Mouse (Mus musculus): Measurements from ENCODE around the gene Phlda1. TPM values are rescaled to one million over a fixed set of nuclear protein-coding genes. Genes with fewer than 3 reads are reported as not detected.

The Phlda1 gene
- polyA plus RNA-seq, 1 experiment from 2014 or later: 4.4 TPM

DNA sequence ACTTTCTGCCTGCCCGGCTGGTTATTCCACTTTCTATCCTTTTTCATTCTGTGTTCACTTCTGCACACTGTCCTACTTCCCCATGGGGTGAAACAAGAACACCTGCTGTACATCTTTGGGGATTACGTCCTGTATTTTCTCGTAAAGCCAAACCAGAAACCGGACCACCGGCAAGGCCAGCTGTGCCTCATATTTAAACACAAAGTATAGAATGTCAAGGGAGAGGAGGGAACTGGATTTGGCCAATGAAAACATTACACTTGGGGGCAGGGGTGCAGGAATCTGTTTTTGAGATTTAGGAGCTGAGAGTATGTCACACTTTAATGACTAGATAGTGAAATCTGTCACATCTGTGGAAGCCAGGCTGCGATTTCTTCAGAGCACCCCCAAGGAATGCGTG lies 47.6 kb downstream of the Phlda1 start:
- no peak for DNase-seq
- Histone ChIP-seq H3K36me3 (no peaks in the 10 kb centered on the region), H3K27me3 (no peaks in the 10 kb centered on the region), H3K4me1 (replicated peaks) (peaks cover 6% of the 10 kb centered on the region; the same call in 1 of the 2 replicates), H3K27ac (no peak overlapping the region), H3K4me2 (no peak overlapping the region), H3K9me3 (replicated peaks) (no peaks in the 10 kb centered on the region), H3K4me3 (replicated peaks) (no peak overlapping the region), H3K9ac (no peak overlapping the region)
- 77% methylated on average over 7 of the region's 7 CpGs for WGBS (ENCODE audit: insufficient replicate concordance)
- no peak for ATAC-seq (ENCODE audit: low read depth)

DNA sequence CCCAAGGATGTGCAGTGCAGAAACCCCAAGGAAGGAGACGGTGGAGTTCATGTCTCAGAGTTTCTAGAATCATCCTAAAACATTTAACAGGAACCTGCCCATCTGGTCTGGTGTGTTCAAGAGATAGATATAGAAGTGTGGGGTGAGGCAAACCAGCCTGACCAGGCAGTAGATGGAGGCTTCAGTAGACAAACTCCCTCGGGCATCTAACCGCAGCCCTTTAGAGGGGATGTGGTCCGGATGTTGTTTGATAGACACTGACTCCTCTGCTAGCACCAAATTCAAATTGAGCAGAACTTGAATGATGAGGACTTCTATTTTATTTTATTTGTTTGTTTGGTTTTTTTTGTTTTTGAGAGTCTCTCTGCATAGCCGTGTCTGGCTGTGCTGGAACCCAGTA lies 48.6 kb downstream of the Phlda1 start:
- Histone ChIP-seq H3K27me3 (no peaks in the 10 kb centered on the region), H3K9ac (no peak overlapping the region), H3K9me3 (replicated peaks) (no peaks in the 10 kb centered on the region), H3K4me1 (replicated peaks) (peaks cover 14% of the 10 kb centered on the region), H3K4me3 (replicated peaks) (no peak overlapping the region), H3K27ac (no peak overlapping the region), H3K36me3 (no peaks in the 10 kb centered on the region), H3K4me2 (no peak overlapping the region)
- no peak for DNase-seq
- no peak for ATAC-seq (ENCODE audit: low read depth)
- 62% methylated on average over 5 of the region's 5 CpGs for WGBS (ENCODE audit: insufficient replicate concordance)

DNA sequence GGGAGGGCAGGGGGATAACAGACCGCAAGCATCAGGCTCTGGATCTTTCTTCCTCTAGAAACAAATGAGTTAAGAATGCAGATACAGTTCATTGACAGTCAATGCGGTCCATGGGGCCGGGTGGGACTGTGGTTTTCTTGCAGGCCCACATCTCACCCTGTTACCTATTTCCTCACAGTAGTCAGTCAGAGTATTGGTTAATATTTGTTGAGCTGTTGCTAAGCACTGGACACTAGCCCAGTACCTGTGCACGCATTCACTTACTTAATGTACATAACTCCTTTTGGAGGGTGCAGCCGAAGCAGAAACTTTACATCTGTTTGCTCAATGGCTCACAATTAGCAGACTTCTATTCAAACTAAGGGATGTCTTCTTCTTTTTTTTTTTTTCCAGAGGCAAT lies 52.1 kb downstream of the Phlda1 start:
- Histone ChIP-seq H3K4me2 (no peak overlapping the region), H3K27ac (no peak overlapping the region), H3K9ac (no peak overlapping the region), H3K36me3 (no peaks in the 10 kb centered on the region), H3K4me1 (replicated peaks) (peaks cover 16% of the 10 kb centered on the region), H3K4me3 (replicated peaks) (no peak overlapping the region), H3K27me3 (no peaks in the 10 kb centered on the region), H3K9me3 (replicated peaks) (no peaks in the 10 kb centered on the region)
- 68% methylated on average over 5 of the region's 5 CpGs for WGBS (ENCODE audit: insufficient replicate concordance)
- DNase-seq (no peak), ATAC-seq (ENCODE audit: low read depth) (peak; percentile 70)

Other genes starting within 250 kb of the Phlda1 start
- gene Bbs10, start 207.6 kb upstream of the Phlda1 start, polyA plus RNA-seq (2015; fragmentation: Nextera tagmentation; extraction: Ambion mirVana): 1.3 and 1.5 TPM in 2 replicates
- gene Nap1l1, start 33.1 kb upstream of the Phlda1 start, polyA plus RNA-seq (2015; fragmentation: Nextera tagmentation; extraction: Ambion mirVana): 163 and 198 TPM in 2 replicates

Data from liver, embryonic 13.5 days (tissue).